Mouse (Mus musculus) erythroblast, embryonic 14.5 days (primary cell): Measurements from ENCODE around the gene Rad54l. TPM values are rescaled to one million over a fixed set of nuclear protein-coding genes. Genes with fewer than 3 reads are reported as not detected.

Source experiments
- H3K27me3 ChIP-seq: 2 replicates; pipeline ENCODE4 v1.6.1; 2012; ENCODE audit warnings: inconsistent platforms; ENCODE audit not compliant: control insufficient read depth
- H3K36me3 ChIP-seq: 2 replicates; pipeline ENCODE4 v1.6.1; 2012; ENCODE audit warnings: mild to moderate bottlenecking, inconsistent platforms; ENCODE audit not compliant: control insufficient read depth
- H3K4me1 ChIP-seq: 2 replicates; pipeline ENCODE4 v1.6.1; 2012; ENCODE audit warnings: inconsistent platforms; ENCODE audit not compliant: control insufficient read depth
- H3K4me3 ChIP-seq: replicated peaks from 2 replicates; pipeline ENCODE3; 2012; ENCODE audit warnings: moderate library complexity, mild to moderate bottlenecking, inconsistent platforms
- H3K9me3 ChIP-seq: 2 replicates; pipeline ENCODE4 v1.6.1; 2012; ENCODE audit warnings: low read length, inconsistent platforms, mixed read lengths; ENCODE audit not compliant: control insufficient read depth
- GATA1 ChIP-seq: IDR thresholded peaks from 2 replicates; pipeline ENCODE4 v1.6.1; 2012; ENCODE audit warnings: low read length, inconsistent platforms, mixed read lengths
- TAL1 ChIP-seq: IDR thresholded peaks from 3 replicates; pipeline ENCODE4 v1.6.1; 2012; ENCODE audit warnings: low read length, inconsistent platforms, mixed read lengths
- polyA plus RNA-seq: library from polyadenylated mRNA; stranded (reverse); fragments of >175 nt; gene quantifications from 2 replicates; pipeline ENCODE4 v1.2.3, GENCODE M21; 2012

The Rad54l gene
- polyA plus RNA-seq, 1 experiment: 0.21 TPM

GRCm38 (mm10) chr4:116122762-116123161 is 728 bp downstream of the Rad54l start:
- Histone ChIP-seq H3K9me3 (no peaks in the 10 kb centered on the region), H3K4me3 (peak overlapping the region; percentile 69), H3K27me3 (no peaks in the 10 kb centered on the region), H3K36me3 (peaks cover 39% of the 10 kb centered on the region), H3K4me1 (peaks cover 51% of the 10 kb centered on the region)
- no peak for TF ChIP-seq GATA1
- TF ChIP-seq TAL1: no peak

GRCm38 (mm10) chr4:116111486-116111885 is 12.0 kb downstream of the Rad54l start:
- TF ChIP-seq GATA1 (no peak), TAL1 (no peak)
- H3K27me3 ChIP-seq: no peaks in the 10 kb centered on the region
- no peak overlapping the region for H3K4me3 ChIP-seq
- peaks cover 3% of the 10 kb centered on the region for H3K4me1 ChIP-seq
- H3K9me3 ChIP-seq: no peaks in the 10 kb centered on the region
- peaks cover 91% of the 10 kb centered on the region for H3K36me3 ChIP-seq

- peaks cover 3% of the 10 kb centered on the region for H3K4me1 ChIP-seq
- H3K4me3 ChIP-seq: no peak overlapping the region
- H3K36me3 ChIP-seq: peaks cover 91% of the 10 kb centered on the region
- no peaks in the 10 kb centered on the region for H3K27me3 ChIP-seq
- H3K9me3 ChIP-seq: no peaks in the 10 kb centered on the region
- TF ChIP-seq GATA1 (no peak), TAL1 (no peak)
These were observed 12.8 kb downstream of the Rad54l start for GRCm38 (mm10) chr4:116110695-116111094.

GRCm38 (mm10) chr4:116105278-116105677 is 18.2 kb downstream of the Rad54l start:
- Histone ChIP-seq H3K36me3 (peaks cover 95% of the 10 kb centered on the region), H3K4me3 (no peak overlapping the region), H3K4me1 (peaks cover 23% of the 10 kb centered on the region), H3K9me3 (no peaks in the 10 kb centered on the region), H3K27me3 (no peaks in the 10 kb centered on the region)
- no peak for TF ChIP-seq TAL1
- no peak for TF ChIP-seq GATA1

GRCm38 (mm10) chr4:116100959-116101358 is 22.5 kb downstream of the Rad54l start:
- TF ChIP-seq GATA1: no peak
- TF ChIP-seq TAL1: peak; percentile 50
- Histone ChIP-seq H3K4me1 (peaks cover 30% of the 10 kb centered on the region), H3K9me3 (no peaks in the 10 kb centered on the region), H3K4me3 (no peak overlapping the region), H3K27me3 (no peaks in the 10 kb centered on the region), H3K36me3 (peaks cover 100% of the 10 kb centered on the region)

GRCm38 (mm10) chr4:116097211-116097610 is 26.3 kb downstream of the Rad54l start:
- Histone ChIP-seq H3K4me3 (no peak overlapping the region), H3K4me1 (peaks cover 25% of the 10 kb centered on the region), H3K27me3 (no peaks in the 10 kb centered on the region), H3K9me3 (no peaks in the 10 kb centered on the region), H3K36me3 (peaks cover 99% of the 10 kb centered on the region)
- no peak for TF ChIP-seq TAL1
- no peak for TF ChIP-seq GATA1

- H3K4me1 ChIP-seq: peaks cover 17% of the 10 kb centered on the region
- peaks cover 99% of the 10 kb centered on the region for H3K36me3 ChIP-seq
- TF ChIP-seq TAL1: no peak
- no peak for TF ChIP-seq GATA1
- no peaks in the 10 kb centered on the region for H3K9me3 ChIP-seq
- H3K27me3 ChIP-seq: no peaks in the 10 kb centered on the region
- no peak overlapping the region for H3K4me3 ChIP-seq
These were observed 27.2 kb downstream of the Rad54l start for GRCm38 (mm10) chr4:116096291-116096690.

- TF ChIP-seq GATA1 (no peak), TAL1 (no peak)
- Histone ChIP-seq H3K36me3 (peaks cover 89% of the 10 kb centered on the region), H3K27me3 (no peaks in the 10 kb centered on the region), H3K4me1 (peaks cover 1% of the 10 kb centered on the region), H3K4me3 (no peak overlapping the region), H3K9me3 (no peaks in the 10 kb centered on the region)
These were observed 34.8 kb downstream of the Rad54l start for GRCm38 (mm10) chr4:116088510-116089249.

- Histone ChIP-seq H3K4me1 (peaks cover 44% of the 10 kb centered on the region), H3K4me3 (peak overlapping the region; percentile 68), H3K36me3 (peaks cover 50% of the 10 kb centered on the region), H3K9me3 (no peaks in the 10 kb centered on the region), H3K27me3 (no peaks in the 10 kb centered on the region)
- TF ChIP-seq TAL1 (no peak; the same call in 2 of the 3 replicates), GATA1 (no peak)
These were observed 46.0 kb downstream of the Rad54l start for GRCm38 (mm10) chr4:116077240-116078095.
